Mouse (Mus musculus): Measurements from ENCODE around the gene Ppp1ca. TPM values are rescaled to one million over a fixed set of nuclear protein-coding genes. Genes with fewer than 3 reads are reported as not detected.

The Ppp1ca gene
- total and polyA plus RNA-seq, 3 experiments = 389 to 635 (median 502) TPM

DNA sequence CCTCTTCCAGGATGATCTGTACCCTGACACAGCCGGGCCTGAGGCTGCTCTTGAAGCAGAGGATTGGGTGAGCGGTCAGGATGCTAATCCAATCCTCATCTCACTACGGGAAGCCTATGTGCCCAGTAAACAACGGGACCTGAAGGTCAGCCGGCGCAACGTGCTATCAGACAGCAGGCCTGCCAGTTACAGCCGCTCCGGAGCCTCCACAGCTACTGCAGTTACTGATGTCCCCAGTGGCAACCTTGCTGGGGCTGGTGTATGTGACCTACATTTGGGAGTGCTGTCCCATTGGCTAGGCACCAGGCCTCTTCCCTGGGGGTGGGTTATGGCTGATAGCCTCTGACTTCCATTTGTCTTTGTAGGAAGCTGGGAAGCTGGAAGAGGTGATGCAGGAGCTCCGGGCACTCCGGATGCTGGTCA is 38.6 kb upstream of the Ppp1ca start, which contains the start of gene Ptprcap:
Ptprcap (plus strand) TSS at position 373 of the 423 bp plus-strand sequence.
- dilution Hi-C loops (cut with MboI; ENCODE audit: extremely low pct_ligation_motif_present, extremely low pct_unique_long_range_greater_than_20kb, low sequenced_read_pairs) = no loop called here
- H3K36me3 ChIP-seq (replicated peaks in 1 of 2; ENCODE audit: control insufficient read depth in 1 of 2, insufficient read depth in 1 of 2, low read length in 1 of 2) = peaks cover 52 to 72% of the 10 kb centered on the region in 2 experiments
- peak within 1 kb of the TSS; percentile 96 for H3K9ac ChIP-seq (ENCODE audit: insufficient read depth, low read depth)

GRCm38 (mm10) chr19:4154437-4155222 is 37.2 kb upstream of the Ppp1ca start:
- H3K4me1 ChIP-seq (ENCODE audit: control insufficient read depth in 1 of 2, insufficient read depth in 2 of 2) = peaks cover 34 to 70% of the 10 kb centered on the region in 2 experiments
- peaks cover 20% of the 10 kb centered on the region for H3K79me2 ChIP-seq (replicated peaks; ENCODE audit: control insufficient read depth, extremely low read depth, insufficient read depth, poor library complexity, severe bottlenecking)
- no peaks in the 10 kb centered on the region for H3K9me3 ChIP-seq (replicated peaks; ENCODE audit: low read length)
- dilution Hi-C loops (cut with MboI; ENCODE audit: extremely low pct_ligation_motif_present, extremely low pct_unique_long_range_greater_than_20kb, low sequenced_read_pairs) (no loop called here), in situ Hi-C loops (cut with MboI; ENCODE audit: low pct_ligation_motif_present, low pct_unique_long_range_greater_than_20kb, low sequenced_read_pairs) (no loop called here)
- H3K27ac ChIP-seq (ENCODE audit: insufficient read depth, low read depth) = peak overlapping the region; percentile 90
- H3K4me3 ChIP-seq (replicated peaks in 1 of 3; ENCODE audit: low read depth in 2 of 3, low read length in 2 of 3, poor library complexity in 1 of 3) = peak overlapping the region; percentile 72 to 82 (median 73)
- peak; percentile 73 for DNase-seq (ENCODE audit: extremely low read depth)
- H3K9ac ChIP-seq (ENCODE audit: insufficient read depth, low read depth) = peak overlapping the region; percentile 96
- peaks cover 65 to 86% of the 10 kb centered on the region in 2 experiments for H3K36me3 ChIP-seq (replicated peaks in 1 of 2; ENCODE audit: control insufficient read depth in 1 of 2, insufficient read depth in 1 of 2, low read length in 1 of 2)
- no peaks in the 10 kb centered on the region for H3K27me3 ChIP-seq (replicated peaks)
- H3K4me2 ChIP-seq (ENCODE audit: insufficient read depth, low read depth, poor library complexity, severe bottlenecking) = peak overlapping the region; percentile 52
- peak; percentile 72 for TF ChIP-seq ETS1 (conservative IDR thresholded peaks at IDR 0.05; ENCODE audit: low read depth, low read length)
- peak; percentile 75 for TF ChIP-seq MXI1 (IDR thresholded peaks at IDR 0.05; ENCODE audit: low read depth, low read length)
- TF ChIP-seq MYC (IDR thresholded peaks at IDR 0.05; ENCODE audit: low read depth, low read length) = peak; percentile 44; the same call in 1 of the 2 replicates
- no peak for TF ChIP-seq PAX5 (IDR thresholded peaks at IDR 0.05; ENCODE audit: low read length)
- no peak for TF ChIP-seq CTCF (conservative IDR thresholded peaks at IDR 0.05 in 1 of 2, IDR thresholded peaks at IDR 0.05 in 1 of 2; ENCODE audit: low read depth in 2 of 2, low read length in 2 of 2)
- peak; percentile 81 for TF ChIP-seq NELFE (IDR thresholded peaks at IDR 0.05; ENCODE audit: low read depth, low read length)
- TF ChIP-seq MAZ (IDR thresholded peaks at IDR 0.05; ENCODE audit: low read depth, low read length) = peak; percentile 88
- TF ChIP-seq MAFK (IDR thresholded peaks at IDR 0.05; ENCODE audit: insufficient replicate concordance, low read length) = peak; percentile 68; the same call in 1 of the 2 replicates
- peak; percentile 95; the same call in 1 of the 2 replicates for TF ChIP-seq POLR2AphosphoS2 (IDR thresholded peaks at IDR 0.05; ENCODE audit: low read depth, low read length)
- peak; percentile 81; the same call in 1 of the 2 replicates for TF ChIP-seq SIN3A (IDR thresholded peaks at IDR 0.05; ENCODE audit: low read length)
- TF ChIP-seq EP300 (IDR thresholded peaks at IDR 0.05; ENCODE audit: low read length) = peak; percentile 73; the same call in 1 of the 2 replicates
- no peak; the same call in 1 of the 2 replicates for TF ChIP-seq USF2 (conservative IDR thresholded peaks at IDR 0.05; ENCODE audit: low read depth, low read length)
- no peak for TF ChIP-seq ZNF384 (IDR thresholded peaks at IDR 0.05; ENCODE audit: low read depth, low read length)
- TF ChIP-seq MEF2A (IDR thresholded peaks at IDR 0.05; ENCODE audit: borderline replicate concordance, low read depth, low read length) = peak; percentile 74
- peak; percentile 90 for TF ChIP-seq POLR2A (IDR thresholded peaks at IDR 0.05; ENCODE audit: low read depth, low read length)
- TF ChIP-seq ZKSCAN1 (IDR thresholded peaks at IDR 0.05; ENCODE audit: borderline replicate concordance, low read depth, low read length) = no peak
- peak; percentile 80 for TF ChIP-seq MAX (IDR thresholded peaks at IDR 0.05; ENCODE audit: low read length)
- TF ChIP-seq KAT2A (IDR thresholded peaks at IDR 0.05; ENCODE audit: insufficient replicate concordance, low read length) = 0 out of 2 replicates have a peak, but pooled peaks have one; percentile 29
- peak; percentile 83; the same call in 1 of the 2 replicates for TF ChIP-seq CHD1 (IDR thresholded peaks at IDR 0.05; ENCODE audit: low read depth, low read length)
- no peak for TF ChIP-seq ZC3H11A (IDR thresholded peaks at IDR 0.05; ENCODE audit: low read depth, low read length)
- TF ChIP-seq RCOR1 (conservative IDR thresholded peaks at IDR 0.05; ENCODE audit: low read depth, low read length) = no peak; the same call in 1 of the 2 replicates
- TF ChIP-seq IRF4 (IDR thresholded peaks at IDR 0.05; ENCODE audit: low read depth, low read length) = peak; percentile 66
- peak; percentile 80 for TF ChIP-seq ZMIZ1 (IDR thresholded peaks at IDR 0.05; ENCODE audit: low read depth, low read length)
- no peak for TF ChIP-seq HCFC1 (IDR thresholded peaks at IDR 0.05; ENCODE audit: low read depth, low read length)
- TF ChIP-seq CHD2 (IDR thresholded peaks at IDR 0.05; ENCODE audit: low read length) = peak; percentile 91
- TF ChIP-seq JUN (IDR thresholded peaks at IDR 0.05; ENCODE audit: insufficient read depth, low read depth, low read length) = no peak

More for the DNA sequence above, 38.6 kb upstream of the Ppp1ca start, which contains the start of gene Ptprcap:
- peak within 1 kb of the TSS; percentile 90 for H3K27ac ChIP-seq (ENCODE audit: insufficient read depth, low read depth)
- TF ChIP-seq ZMIZ1 (IDR thresholded peaks at IDR 0.05; ENCODE audit: low read depth, low read length) (no peak), JUND (conservative IDR thresholded peaks at IDR 0.05; ENCODE audit: low read depth, low read length) (no peak), MAX (IDR thresholded peaks at IDR 0.05; ENCODE audit: low read length) (no peak), MAFK (IDR thresholded peaks at IDR 0.05; ENCODE audit: insufficient replicate concordance, low read length) (no peak), NELFE (IDR thresholded peaks at IDR 0.05; ENCODE audit: low read depth, low read length) (no peak), CTCF (conservative IDR thresholded peaks at IDR 0.05 in 1 of 2, IDR thresholded peaks at IDR 0.05 in 1 of 2; ENCODE audit: low read depth in 2 of 2, low read length in 2 of 2) (no peak), RCOR1 (conservative IDR thresholded peaks at IDR 0.05; ENCODE audit: low read depth, low read length) (no peak), ZC3H11A (IDR thresholded peaks at IDR 0.05; ENCODE audit: low read depth, low read length) (no peak), IRF4 (IDR thresholded peaks at IDR 0.05; ENCODE audit: low read depth, low read length) (no peak), TCF12 (IDR thresholded peaks at IDR 0.05; ENCODE audit: low read depth, low read length) (no peak), PAX5 (IDR thresholded peaks at IDR 0.05; ENCODE audit: low read length) (no peak), CHD2 (IDR thresholded peaks at IDR 0.05; ENCODE audit: low read length) (no peak)
- H3K4me2 ChIP-seq (ENCODE audit: insufficient read depth, low read depth, poor library complexity, severe bottlenecking) = peak within 1 kb of the TSS; percentile 52
- DNase-seq (ENCODE audit: extremely low read depth) = no peak
- in situ Hi-C loops (cut with MboI; ENCODE audit: low pct_ligation_motif_present, low pct_unique_long_range_greater_than_20kb, low sequenced_read_pairs) = no loop called here
- peaks cover 34 to 69% of the 10 kb centered on the region in 2 experiments for H3K4me1 ChIP-seq (ENCODE audit: control insufficient read depth in 1 of 2, insufficient read depth in 2 of 2)
- H3K9me3 ChIP-seq (replicated peaks; ENCODE audit: low read length) = no peaks in the 10 kb centered on the region
- H3K4me3 ChIP-seq (replicated peaks in 1 of 3; ENCODE audit: low read depth in 2 of 3, low read length in 2 of 3, poor library complexity in 1 of 3) = peak within 1 kb of the TSS; percentile 72 to 82 (median 73)
- H3K79me2 ChIP-seq (replicated peaks; ENCODE audit: control insufficient read depth, extremely low read depth, insufficient read depth, poor library complexity, severe bottlenecking) = peaks cover 32% of the 10 kb centered on the region
- no peaks in the 10 kb centered on the region for H3K27me3 ChIP-seq (replicated peaks)

All from CH12.LX (cell line).